Mouse (Mus musculus): ENCODE data around the gene Nme4.
"Not testable (repeated sequence)": the region's sequence is repeated elsewhere in the genome, so short reads cannot be mapped to it uniquely, and the experiment has no call there.

The Nme4 gene

DNA sequence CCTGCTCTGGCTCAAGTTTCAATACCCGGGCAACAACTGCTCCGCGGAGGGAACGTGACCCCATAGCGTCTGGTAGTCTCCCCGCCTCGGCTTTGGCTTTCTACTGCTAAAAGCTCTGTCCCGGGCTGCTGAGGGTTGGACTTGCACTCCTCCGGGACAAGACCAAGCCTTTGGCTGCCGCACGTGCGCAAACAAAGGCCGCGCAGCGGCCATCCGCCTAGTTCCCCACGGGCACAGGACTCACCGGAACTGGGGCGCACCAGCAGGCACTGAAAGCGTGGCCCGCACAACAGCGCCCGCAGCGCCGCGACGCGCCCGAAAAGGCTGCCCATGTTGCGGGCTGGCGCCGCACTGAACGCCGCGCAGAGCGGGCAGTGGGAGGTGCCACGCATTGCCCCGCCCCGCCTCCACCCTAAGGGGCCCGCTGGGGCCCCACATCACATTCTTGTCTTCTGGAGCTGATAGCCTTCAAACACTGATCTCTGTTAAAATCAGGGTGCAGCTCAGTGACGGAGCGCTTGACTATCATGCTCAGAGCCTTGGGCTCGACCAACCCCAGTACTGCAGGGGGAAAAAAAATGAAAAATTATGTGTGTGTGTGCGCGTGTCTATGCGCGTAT lies at the start of gene Nme4:
Gene Nme4, minus strand, starts transcription at position 482 of the 620 bp plus-strand sequence.
- in situ Hi-C loops (cut with MboI) = no loop called here

DNA sequence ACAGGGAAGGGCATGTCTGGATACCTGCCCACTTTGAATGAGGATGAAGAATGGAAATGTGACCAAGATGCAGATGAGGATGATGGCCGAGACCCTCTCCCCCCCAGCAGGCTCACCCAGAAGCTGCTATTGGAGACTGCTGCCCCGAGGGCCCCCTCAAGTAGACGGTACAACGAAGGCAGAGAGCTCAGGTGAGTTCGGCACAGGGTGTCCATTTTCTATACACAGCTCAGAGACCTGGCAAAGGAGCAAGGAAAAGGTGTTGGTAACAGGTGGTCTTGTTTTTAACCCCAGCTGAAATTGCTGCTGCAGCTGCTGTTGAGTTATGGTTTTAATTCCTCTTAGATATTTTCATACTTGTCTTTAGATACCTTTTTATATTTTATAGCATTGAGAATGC lies 48.0 kb upstream of the Nme4 start:
- in situ Hi-C loops (cut with MboI) = no loop called here

DNA sequence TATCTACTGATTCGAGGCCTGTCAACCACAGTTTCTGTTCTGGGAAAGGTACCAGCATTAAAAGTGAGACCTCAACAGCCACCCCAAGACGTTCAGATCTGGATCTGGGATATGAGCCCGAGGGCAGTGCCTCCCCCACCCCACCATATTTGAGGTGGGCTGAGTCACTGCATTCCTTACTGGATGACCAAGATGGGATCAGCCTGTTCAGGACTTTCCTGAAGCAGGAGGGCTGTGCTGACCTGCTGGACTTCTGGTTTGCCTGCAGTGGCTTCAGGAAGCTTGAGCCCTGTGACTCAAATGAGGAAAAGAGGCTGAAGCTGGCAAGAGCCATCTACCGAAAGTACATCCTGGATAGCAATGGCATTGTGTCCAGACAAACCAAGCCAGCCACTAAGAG lies 47.4 kb upstream of the Nme4 start:
- in situ Hi-C loops (cut with MboI) = no loop called here

DNA sequence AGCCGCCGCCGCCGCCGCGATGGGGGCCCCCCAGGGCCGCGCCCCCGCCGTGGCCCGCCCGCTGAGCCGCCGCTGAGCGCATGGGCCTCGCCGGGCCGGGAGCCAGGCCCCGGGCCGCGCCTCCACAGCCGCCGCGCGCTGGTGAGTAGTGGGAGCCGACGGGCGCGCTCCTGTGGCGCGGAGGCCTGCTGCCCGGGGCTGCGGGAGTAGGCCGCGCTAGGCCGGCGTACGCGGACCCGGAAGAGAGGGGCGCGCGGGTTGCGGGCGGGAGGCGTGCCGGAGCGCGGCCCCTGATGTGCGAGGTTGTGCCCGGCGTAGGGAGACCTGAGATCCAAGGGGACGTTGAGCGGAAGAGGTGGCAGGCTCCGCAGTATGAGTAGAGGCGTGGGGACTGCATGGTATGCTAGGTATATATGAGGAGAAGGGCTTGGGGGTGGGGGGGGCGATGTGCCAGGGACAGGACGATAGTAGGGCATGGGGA lies 43.5 kb upstream of the Nme4 start:
- in situ Hi-C loops (cut with MboI) = no loop called here

DNA sequence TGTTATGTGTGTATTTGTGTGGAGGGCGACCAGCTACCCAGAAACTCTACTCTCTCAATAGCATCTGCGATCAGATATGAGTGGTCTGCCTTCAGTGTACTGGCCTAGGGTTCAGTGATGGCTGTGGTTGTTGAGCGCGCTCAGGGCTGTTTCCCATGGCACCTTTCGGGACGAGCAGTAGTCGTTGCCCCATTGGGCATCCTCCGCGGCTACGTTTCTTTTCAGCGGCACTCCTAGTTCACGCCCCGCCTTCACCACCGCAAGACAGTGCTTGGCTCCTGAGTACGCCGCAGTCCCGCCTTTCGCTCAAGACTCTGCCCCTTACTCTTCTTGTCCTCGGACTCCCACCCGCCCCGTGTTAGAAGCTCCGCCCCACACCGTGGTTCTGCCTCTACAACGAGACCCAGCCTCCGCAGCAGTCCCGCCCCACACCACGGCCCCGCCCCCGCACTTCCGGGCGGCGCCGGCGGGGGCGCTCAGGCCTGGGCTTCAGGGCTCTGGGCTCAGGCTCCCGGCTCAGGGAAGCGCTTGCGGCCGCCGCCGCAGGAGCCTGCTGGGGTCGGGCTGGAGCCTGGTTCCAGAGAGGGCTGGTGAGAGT lies 42.9 kb upstream of the Nme4 start, which contains the start of gene Axin1:
Gene Axin1, plus strand, starts transcription at position 450 of the 598 bp plus-strand sequence.
- in situ Hi-C loops (cut with MboI) = no loop called here

DNA sequence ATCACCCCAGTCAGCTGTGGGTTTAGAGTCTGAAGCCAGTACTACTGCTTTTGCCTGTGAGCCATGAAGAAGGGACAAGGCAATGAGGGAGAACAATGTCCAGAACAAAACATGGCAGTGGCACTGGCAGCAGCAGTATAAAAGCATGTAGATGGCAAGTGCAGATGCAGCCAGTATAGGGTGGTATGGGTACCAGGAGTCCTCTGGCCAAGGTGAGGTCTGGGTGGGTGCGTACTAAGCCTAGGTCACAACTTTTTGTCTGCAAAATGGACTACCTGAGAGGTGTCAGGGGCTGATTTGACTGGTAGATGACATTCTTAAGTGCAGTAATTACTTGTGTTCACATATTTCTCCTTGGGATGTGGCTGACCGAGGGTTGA lies 42.3 kb upstream of the Nme4 start:
- in situ Hi-C loops (cut with MboI) = no loop called here

DNA sequence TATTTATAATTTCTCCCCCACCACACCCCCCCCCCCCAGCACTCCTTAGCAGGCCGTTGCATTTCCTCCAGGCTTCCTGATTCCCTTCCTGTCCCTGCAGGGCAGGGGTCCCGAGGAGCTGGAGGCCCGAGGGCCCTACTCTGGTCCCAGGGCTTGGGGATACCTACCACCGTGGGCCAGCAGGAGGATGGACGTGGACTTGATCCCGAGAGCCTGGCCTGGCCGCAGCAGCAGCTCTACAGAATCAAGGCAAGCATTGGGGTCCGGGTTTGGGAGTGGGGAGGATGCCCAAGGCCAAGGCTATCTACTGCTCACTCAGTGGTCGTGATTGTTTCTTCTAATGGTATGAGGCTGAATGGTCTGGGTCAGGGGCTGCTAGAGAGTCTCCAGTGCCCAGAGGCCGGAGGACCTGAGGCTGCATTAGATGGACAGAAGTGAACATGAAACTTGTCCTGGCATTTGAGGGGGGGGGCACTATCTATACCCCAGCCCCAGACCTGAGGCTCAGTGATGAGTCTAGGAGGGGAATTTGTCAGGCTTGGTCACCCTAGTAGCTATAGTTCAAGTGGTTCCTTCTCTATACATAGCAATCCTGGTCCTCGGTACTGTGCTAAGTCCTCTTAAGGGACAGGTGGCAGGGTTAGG lies 41.8 kb upstream of the Nme4 start:
- in situ Hi-C loops (cut with MboI) = no loop called here

DNA sequence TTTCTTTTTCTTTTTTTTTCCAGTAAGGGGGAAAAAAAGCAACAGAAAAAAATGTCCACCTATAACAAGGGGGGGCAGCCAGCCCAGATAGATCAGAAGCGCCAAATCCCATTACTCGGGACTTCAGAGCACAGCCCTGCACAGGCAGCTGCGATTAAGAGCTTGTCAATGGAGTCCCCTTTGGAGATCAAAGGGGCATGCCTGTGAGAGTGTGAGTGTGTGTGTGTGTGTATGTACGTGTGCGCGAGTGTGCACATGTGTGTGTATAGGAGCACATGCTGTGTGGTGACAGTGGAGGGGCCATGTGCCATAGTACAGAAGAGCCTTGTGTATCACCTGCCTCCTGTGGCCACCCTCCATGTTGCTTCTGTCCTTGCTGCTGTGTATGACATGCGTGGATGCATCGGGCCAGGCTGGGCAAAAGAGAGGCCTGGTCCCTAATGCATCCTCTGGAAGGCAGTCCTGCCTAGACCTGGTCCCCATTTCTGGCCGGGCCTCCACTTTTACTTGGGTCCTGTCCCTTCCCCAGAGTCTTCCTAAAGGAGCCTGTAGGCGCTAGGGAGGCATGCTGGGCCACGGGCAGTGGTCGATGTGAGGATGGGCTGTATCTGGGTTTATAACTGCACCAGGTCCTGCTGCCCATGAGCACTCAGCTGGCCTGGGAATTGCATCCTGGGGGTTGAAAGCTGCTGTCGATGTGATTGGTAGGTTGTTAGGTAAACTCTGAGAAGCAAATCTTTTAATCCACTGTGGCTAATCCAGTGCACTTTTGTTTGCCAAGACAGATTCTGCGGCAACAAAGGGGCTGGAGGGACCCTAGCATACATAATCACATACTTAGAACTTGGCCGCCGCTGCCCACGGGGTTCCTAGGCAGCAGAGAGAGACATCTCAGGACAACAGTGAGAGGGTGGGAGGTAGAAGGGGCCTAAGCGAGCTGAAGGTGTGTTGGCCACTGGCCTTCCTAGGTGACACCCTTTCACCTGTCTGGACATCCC lies 36.8 kb upstream of the Nme4 start:
- in situ Hi-C loops (cut with MboI) = no loop called here

DNA sequence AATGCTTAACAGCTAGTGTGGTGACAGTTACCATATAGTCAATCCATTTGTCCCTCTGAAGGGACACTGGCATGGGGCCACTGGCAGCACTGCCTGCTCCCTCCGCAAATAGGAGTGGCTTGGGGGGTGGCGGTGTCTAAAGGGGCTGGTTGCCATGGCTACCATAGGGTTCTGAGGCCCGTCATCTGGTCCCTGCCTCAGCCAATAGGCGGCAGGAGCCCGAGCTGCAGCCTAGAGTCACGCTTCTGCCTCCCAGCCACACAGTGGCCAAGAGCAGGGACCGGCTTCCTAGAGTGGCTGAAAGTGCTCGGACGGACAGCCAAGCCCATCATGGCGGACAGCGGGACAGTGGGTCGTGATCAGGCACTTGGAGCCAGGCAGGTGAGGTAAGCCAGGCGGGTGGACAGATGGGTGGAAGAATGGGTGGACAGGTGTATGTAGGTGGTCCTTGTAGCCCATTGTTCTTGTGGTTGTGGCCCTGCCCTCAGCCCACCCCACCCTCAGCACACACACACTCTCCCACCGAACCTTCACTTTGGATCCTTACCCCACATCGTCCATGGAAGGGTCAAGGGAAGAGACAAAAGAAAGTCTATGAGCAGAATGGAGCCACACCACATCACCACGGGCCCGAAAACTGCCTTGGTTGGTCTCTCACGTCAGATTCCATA lies 35.8 kb upstream of the Nme4 start:
- in situ Hi-C loops (cut with MboI) = no loop called here

DNA sequence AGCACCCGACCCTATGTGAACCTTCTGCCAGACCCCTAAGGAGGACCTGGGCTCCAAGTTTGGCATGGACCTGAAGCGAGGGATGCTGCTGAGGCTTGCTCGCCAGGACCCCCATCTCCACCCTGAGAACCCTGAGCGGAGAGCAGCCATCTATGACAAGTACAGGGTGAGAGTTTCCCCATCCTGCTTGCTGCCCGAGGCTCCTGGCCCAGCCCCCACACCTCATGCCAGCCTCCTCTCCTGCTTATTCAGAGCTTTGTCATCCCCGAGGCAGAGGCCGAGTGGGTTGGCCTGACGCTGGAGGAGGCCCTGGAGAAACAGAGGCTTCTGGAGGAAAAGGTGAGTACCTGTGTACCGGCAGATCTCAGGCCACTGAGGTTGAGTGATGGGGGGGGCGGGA lies 29.8 kb upstream of the Nme4 start:
- in situ Hi-C loops (cut with MboI) = no loop called here

DNA sequence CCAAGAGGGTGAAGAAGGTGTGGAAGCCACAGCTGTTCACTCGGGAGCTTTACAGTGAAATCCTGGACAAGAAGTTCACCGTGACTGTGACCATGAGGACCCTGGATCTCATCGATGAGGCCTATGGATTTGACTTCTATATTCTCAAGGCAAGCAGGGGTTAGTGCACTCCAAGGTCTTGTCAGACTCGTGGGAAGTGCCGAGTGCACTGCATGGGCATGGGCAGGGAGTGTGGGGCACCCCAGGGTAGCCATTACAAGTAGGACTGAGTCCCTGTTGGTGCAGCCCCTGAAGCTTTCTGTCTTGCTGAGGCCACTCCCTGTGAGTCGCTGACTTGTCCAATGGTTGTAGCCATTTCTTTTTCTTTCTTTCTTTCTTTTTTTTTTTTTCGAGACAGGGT lies 29.2 kb upstream of the Nme4 start:
- in situ Hi-C loops (cut with MboI) = no loop called here

DNA sequence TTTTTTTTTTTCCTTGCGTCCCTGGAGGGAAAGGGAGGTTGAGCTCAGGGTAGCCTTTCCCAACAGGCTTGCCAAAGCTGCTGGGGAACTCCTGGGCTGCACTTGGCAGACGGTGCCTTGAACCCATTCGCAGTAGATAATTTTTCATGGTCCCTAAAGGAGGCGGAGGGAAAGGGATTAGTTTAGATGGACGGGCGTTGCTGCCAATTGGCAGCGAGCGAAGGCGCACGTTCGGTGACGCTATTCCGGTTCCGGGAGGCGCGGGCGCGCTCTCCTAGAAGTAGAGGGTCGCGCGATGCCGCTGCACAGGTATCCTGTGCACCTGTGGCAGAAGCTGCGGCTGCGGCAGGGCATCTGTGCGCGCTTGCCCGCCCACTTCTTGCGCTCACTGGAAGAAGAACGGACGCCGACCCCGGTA lies 27.9 kb upstream of the Nme4 start, which contains the start of gene Mrpl28:
Gene Mrpl28, plus strand, starts transcription at position 234 of the 418 bp plus-strand sequence.
- in situ Hi-C loops (cut with MboI) = no loop called here

DNA sequence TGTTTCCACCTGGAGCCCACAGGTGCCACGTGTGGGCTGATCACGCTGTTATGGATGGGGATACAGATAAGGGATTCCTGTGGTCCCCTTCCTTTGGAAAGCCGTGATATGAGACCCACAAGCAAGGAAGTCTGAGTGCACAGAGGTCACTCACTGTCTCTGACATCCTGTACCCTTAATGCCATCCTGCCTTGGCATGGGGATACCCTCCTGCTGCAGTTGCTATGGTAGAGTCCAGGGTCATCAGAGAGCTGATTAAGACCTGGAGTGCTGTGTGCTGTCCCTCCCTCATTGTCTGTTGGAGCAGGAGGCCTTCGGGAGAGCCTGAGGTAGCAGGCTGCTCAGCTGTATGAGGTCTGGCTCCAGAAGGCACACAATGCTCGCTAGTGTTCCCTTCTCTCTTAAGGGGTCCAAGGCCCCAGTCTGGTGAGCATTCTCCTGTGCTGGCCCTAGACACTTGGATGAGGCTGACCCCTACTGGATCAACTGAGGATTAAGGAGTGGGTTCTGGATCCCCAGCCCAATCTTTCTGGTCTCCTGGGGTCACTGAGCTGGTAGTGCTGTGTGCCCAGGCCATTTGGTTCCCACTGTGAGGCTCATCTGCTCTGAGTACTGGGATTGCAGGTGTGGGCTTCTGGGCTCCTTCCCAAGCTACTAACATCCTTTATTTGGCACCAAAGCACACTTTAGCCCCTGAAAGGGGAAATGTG lies 27.2 kb upstream of the Nme4 start:
- in situ Hi-C loops (cut with MboI) = no loop called here

DNA sequence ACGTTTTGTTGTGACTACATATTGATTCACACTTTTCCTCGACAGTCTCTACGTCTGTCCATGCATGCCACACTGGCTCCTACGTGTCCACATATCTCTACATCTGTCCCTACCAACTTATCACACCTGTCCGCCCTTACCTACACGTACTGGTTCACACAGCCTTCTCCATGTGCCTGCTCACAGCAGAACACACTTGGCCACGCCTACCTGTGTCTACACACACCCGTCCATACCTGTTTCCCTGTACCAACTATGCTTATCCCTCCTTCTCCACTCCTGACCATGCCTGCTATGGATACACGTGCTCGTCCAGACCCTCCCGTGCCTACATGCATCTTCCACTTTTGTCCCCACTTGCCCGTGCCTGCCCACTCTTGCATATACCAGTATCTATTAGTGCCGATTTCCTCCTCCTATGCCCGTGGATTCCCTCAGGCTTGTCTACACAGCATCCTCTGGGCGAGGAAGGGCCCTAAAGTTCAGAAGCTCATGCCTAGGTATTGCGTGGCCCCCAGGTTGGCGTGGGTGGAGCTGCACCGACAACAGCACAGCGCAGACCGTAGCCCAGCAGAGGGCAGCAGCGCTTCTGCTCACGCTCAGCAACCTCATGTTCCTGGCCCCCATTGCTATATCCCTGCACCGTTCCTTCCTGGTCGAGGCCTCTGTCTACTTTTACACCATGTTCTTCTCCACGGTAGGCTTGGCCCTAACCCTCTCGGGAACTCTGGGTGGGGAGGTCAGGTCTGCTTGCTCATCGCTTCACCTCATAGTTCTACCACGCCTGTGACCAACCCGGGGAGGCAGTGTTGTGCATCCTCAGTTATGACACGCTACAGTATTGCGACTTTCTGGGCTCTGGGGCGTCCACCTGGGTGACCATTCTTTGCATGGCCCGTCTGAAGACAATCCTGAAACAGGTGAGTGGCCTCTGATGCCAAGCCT lies 24.6 kb upstream of the Nme4 start:
- in situ Hi-C loops (cut with MboI) = no loop called here

DNA sequence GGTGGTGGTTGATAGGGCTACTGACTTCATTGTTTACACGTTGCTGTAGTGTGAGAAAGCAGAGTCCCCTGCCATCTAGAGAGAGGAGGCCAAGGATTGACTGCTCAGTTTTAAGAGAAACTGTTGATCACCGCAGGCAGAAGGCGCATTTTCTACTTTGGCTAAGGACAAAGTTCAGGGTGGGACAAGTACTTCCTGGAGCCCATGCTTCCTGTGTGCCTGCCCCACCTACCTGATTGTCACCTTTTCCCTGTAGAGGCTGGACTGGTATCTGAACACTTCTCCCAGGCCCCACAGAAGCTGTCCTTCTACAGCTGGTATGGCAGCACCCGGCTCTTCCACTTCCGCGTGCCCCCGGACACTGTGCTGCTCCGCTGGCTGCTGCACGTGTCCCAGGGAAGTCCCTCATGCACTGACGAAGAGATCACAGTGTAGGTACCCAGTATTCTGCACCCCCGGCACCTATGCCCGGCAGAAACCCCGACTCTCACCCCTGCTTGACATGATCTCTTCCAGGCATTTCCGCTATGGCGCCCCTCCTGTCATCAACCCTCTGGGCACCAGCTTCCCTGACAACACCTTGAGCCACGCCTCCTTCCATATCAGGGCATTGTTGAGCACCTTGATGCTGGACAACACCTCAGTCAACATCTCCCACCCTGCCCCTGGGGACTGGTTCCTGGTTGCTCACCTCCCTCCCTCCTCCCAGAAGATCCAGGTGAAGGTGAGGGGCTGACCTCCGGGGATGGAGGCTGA lies 21.3 kb upstream of the Nme4 start:
- in situ Hi-C loops (cut with MboI) = no loop called here

DNA sequence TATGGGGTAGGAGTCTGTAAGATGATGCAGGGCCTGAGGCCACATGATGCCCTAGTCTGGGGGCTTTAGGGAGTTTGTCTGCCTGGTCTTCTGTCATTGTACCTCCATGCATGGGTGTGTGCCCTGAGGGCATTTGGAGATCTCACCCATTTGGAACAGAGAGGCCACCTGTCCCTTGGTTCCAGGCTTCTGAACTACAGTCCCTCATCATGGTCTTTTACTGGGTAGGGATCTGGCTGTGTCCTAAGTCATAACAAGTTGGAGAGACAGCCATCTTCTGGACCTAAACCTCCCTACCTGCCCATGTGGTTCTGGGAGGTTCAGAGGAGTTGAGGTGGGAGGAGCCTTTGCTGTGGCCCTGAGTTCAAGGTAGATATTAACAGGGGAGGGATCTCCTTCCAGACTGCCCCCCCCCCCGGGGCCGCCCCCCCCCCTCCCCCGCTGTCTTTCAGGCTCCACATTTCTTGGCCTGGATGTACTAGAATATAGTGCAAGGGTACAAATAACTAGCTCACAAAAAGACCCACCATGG lies 20.6 kb upstream of the Nme4 start:
- in situ Hi-C loops (cut with MboI) = no loop called here

DNA sequence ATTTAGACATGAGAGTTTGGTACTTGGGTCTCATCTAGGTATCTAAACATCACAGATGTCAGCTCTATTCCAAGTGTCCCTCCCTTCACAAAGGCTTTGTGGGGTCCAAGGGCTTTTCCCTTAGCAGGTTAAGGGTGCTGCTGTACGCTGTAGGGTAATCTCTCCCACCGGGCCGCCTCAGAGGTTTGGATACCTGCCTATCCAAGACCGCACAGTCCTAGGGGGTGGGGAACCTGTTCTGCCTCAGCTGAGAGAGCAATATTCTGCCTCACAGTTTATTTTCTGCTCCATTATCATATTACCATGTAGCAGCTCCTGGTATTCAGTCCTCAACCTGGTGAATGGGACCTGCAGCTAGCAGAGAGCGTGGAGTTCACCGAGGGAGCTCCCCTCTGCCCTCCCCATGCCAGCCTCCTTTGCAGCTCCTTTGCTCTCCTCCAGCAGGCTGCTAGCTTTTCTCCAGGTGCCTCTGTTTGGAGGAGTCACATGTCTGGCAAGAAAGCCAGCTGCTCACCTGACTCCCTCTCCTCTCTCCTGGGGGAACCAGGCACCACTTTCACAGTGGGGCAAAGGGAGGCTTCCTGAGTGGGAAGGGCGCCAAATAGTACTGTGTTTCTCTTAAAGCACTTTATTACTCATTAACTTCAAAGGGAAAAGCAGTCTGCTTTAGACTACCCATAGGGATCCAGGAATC lies 19.9 kb upstream of the Nme4 start:
- in situ Hi-C loops (cut with MboI) = no loop called here

DNA sequence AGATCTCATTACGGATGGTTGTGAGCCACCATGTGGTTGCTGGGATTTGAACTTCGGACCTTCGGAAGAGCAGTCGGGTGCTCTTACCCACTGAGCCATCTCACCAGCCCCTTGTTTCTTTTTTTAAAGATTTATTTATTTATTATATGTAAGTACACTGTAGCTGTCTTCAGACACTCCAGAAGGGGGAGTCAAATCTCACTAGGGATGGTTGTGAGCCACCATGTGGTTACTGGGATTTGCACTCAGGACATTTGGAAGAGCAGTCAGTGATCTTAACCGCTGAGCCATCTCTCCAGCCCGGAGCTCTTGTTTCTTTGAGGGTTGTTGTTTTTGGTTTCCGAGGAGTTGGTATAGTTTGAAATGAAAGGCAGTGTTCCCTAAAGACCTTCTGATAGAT lies 19.1 kb upstream of the Nme4 start:
- in situ Hi-C loops (cut with MboI) = not testable (repeated sequence)

All from mature B cell (primary cell).